Mouse (Mus musculus) kidney, adult 11 months (tissue): ENCODE results near the gene Pik3ip1.
A peak's percentile ranks its signal among the peaks of the same experiment; 100 is the strongest.

Experiments used
- DNase-seq: peaks from one replicate; pipeline ENCODE4 v3.0.0; 2022

The Pik3ip1 gene

GRCm38 (mm10) chr11:3382602-3383594 lies 52.7 kb downstream of the Pik3ip1 start:
- no peak for DNase-seq

- peak; percentile 81 for DNase-seq
These were observed 56.8 kb downstream of the Pik3ip1 start for GRCm38 (mm10) chr11:3386941-3387368.

GRCm38 (mm10) chr11:3387482-3388196 lies 57.4 kb downstream of the Pik3ip1 start:
- DNase-seq: no peak

GRCm38 (mm10) chr11:3389996-3390395 lies 59.8 kb downstream of the Pik3ip1 start:
- no peak for DNase-seq

- no peak for DNase-seq
These were observed 60.6 kb downstream of the Pik3ip1 start for GRCm38 (mm10) chr11:3390789-3391188.

- peak; percentile 33 for DNase-seq
These were observed 62.3 kb downstream of the Pik3ip1 start for GRCm38 (mm10) chr11:3392526-3392925.
